Mouse (Mus musculus): ENCODE measurements around the gene Rcn3.

Rcn3 gene

DNA sequence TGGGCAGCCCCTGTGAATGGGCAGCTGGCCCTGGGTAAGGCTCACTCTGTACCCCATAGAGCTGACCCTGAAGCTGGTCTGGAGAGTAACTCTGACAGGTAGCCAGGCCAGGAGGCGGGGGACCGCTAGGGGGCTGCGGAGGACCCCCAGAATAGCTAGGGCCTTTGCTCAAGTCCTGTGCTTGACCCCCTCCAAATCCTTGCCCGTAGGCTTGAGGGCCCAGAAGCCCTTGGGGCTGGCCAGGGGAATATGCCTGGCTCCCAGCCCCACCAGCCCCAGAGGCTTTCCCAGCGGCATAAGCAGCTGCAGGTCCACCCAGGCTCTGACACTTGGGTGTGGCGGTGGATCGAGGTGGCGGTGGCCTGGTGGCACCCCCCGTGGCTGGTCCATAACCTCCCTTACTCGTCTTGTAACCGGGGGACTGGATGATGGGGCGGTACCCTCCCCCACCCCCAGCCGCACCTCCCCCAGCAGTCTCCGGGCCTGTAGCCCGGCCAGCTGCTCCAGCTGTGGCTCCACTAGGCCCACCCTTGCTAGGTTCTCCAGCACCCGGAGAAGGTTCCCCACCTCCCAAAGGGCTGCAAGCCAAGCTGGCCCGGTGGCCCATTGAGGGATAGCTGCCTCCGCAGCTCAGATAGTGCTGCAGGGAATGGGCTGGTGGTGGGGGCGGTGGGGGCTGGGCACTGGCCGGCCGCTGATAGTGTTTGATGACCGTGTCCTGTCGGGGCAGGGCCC lies 42.9 kb downstream of the Rcn3 start:
- in situ Hi-C loops (cut with MboI, MseI) = no loop called here

DNA sequence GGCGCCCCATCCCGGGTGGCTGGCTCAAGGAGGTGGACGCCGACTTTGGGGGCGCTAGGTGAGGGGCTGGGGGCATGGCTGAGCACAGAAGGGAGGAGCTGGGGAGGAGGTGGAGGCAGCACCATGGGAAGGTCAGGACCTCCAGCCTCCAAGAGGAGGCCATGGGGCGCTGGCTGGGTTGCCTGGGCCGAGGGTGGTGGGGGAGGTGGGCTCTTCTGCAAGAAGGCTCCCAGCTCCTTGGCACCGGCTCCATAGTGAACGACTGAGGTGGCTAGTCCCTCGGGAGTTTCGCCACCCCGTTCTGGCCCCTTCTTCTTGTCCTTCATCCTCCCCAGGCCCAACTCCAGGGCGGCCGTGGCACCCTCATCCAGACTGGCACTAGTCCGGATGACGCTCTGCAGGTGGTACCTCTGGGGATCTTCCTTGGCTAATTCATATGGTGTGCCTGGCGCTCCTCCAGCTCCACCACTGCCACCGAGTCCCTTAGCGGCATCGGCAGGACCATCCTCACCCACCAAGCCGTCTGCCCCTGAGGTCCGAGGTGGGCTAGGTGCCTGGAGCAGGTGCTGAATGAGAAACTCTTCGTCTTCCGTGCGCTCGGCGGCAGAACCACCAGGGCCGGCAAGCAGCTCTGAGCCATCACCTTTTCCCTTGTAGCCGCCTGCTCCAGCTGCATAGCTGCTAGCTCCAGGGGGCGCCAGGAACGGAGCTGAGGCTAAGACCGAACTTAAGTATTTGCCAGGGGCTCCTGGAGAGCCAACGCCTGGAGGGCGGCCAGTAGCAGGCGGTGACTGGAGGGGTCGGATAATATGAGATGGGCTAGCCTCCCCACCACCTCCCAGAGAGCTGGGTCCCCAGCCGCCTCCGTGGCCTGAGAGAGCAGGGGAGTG lies 43.8 kb downstream of the Rcn3 start:
- in situ Hi-C loops (cut with MboI, MseI) = no loop called here

DNA sequence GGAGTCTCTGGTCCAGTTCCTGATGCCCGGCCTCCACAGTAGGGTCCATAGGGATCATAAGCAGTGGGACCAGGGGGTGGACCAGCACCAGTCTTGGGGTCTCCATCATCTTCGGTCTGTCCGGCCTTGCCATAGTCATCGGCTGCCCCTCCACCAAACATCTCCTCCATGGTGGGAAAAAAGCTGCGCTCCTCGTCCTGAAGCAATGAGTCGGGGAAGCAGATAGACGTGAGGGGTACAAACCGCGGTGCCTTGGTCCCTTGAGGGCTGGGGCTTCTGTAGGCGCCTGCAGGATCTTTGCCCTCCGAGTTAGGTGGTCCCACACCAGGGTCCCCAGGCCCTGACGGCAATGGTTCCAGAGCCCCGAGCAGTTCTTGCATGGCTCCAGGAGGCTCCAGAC lies 44.5 kb downstream of the Rcn3 start:
- in situ Hi-C loops (cut with MboI, MseI) = no loop called here

DNA sequence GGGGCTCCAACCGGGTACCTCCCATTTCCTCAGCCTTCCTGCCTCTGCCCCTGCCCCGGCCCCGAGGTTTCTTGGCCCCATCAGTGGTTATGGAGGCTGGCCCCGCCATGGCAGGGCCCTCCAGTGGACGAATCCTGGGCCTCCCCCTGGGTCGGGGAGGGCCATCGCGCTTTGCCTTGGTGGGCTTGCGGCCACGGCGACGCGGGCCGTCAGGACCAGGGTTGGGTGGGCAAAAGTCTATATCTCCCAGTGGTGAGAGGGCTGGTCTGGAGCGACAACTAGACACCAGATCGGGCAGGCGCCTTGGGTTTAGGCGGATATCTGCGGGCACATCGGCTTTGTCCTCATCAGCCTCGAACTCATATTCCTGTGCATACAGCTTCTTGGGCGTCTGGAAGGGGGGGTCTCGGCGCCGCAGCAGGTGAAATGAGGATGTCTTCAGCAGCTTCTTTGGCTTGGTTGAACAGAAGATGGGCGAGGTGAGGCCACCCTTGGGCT lies 45.1 kb downstream of the Rcn3 start:
- in situ Hi-C loops (cut with MboI, MseI) = no loop called here

DNA sequence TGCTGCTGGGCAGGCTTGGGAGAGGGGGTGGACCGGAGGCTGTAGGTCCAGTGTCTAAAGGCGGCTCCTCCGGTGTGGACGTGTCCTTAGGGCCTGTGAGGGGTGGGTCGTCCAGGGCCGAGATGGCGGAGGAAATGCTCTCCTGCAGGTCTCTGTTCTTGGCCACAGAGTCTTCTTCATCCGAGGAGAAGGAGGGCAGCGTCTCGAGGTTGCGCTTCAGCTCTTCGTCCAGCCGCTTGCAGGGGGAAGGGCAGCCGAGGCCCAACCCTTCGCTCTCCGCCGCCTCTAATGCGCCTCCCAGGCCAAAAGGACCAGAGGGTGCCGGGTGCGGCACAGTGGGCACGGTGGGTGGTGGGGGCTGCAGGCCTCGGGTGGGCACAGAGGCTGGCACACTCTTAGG lies 46.3 kb downstream of the Rcn3 start:
- in situ Hi-C loops (cut with MboI, MseI) = no loop called here

DNA sequence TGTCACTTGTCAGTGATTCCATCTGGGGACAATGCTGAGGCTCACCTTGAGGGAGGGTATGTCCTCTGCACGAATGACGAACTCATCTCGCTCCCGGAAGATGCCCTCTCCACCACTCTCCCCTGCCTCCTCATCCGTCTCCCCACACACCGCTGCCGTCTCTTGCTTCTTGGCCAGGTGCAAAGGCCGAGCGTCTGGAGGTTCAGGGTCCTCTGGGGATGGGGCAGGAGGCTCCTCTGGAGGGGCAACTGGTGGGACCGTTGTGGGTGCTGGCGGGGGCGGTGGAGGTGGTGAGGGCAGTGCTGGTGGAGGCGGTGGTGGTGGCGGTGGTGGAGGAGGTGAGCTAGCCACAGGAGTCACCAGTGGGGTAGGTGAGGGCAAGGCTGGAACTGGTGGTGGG lies 48.7 kb downstream of the Rcn3 start:
- in situ Hi-C loops (cut with MboI, MseI) = no loop called here

DNA sequence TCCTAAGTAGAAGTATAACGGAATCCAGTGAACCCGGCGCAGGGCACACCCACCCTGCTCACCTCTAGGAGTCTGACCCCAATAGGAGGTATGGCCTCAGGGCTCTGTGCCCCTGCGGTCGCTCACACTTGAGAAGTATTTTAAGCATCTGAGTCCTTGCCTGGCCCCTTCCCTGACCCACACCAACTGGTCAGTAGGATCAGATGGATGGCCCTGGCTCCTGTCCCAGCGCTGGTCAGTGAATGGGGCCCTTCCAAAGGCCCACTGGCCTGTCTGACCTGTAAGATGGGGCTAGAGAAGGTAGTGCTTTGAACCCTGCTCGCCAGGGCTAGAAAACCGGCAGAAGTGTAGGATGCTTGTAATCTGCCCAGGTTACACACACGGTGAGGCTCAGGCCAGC lies 51.2 kb downstream of the Rcn3 start:
- in situ Hi-C loops (cut with MboI, MseI) = no loop called here

DNA sequence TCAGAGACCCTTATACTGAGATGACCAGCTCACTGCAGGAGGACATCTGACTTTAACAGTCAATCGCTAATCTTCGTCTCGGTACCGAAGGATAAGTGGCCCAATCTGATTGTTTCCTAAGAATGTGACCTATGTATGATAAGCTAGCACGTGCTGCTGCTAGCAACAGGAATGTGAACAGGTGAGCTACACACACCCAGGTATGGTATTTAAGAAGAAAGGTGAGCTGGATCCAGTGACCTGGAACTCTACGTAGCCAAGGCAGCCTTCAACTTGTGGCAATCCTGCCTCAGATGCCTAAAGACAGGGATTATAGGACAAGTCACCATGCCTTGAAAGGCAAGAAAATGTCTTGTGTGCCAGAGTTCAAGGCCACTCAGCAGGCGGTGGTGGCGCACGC lies 53.6 kb downstream of the Rcn3 start:
- in situ Hi-C loops (cut with MboI, MseI) = loop anchor here (5.0 kb wide), 1 partner anchor 34 kb away; no protein-coding TSS in a partner anchor

DNA sequence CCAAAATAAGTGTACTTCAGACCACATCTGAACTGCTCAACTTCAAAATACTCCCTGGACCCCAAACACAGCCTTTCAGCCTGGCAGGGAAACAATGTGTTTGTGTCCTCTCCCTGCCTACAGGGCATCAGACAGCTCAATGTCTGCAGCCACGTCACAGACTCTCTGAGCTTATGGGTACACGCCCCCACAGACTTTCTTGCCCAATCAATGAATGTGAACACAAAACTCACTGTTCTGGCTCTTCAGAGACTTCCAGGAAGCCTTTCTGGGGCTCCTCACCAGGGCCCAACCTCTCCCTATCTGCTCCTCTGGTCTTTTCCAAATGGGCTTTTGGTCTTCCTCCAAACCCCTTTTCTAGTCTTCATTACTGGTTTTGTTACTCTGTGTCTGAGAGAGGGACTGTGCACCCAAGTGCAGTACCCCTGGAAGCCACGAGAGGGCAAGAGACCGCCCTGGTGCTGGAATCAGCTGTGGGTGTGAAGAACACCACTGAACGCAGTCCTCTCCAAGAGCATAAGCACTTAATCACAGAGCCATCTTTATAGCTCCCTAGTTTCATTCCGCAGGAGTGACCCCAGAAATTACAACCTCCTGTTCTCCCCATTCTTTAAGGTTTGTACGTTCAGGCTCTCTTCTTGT lies 54.2 kb downstream of the Rcn3 start:
- in situ Hi-C loops (cut with MboI, MseI) = loop anchor here (5.0 kb wide), 1 partner anchor 34 kb away; no protein-coding TSS in a partner anchor

DNA sequence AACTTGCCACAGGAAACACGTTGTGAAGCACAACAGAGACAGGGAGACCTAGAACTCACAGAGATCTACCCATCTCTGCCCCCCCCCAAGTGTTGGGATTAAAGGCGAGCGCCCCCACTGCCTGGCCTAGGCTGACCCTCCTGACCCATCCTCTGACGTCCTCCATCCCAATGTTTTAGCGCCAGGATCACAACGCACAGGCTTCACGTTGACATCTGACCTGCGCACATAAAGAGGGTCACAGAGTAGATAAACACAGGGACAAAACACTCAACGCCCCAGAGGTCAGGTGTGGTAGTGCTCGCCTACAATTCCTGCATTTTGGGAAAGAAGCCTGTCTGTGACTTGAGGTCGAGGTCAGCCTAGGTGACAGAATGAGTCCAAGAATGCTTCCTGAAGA lies 55.3 kb downstream of the Rcn3 start:
- in situ Hi-C loops (cut with MboI, MseI) = loop anchor here (5.0 kb wide), 1 partner anchor 36 kb away; no protein-coding TSS in a partner anchor

DNA sequence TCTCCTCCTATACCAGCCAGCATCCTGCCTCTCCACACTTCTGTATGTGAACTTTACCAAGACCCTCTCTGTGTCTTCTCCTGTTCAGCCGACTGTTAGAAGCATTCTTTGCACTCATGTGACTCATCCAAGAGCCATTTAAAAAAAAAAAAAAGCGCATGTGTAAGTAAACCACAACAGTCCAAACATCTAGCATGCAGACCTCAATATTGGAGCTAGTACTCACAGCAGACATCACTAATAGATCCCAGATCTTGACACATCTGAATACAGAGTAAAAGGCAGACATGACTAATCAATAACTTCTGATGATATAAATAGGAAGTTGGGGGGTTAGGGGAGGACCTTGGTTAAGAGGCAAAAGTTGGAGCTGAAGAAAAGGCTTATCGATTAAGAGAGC lies 56.4 kb downstream of the Rcn3 start:
- in situ Hi-C loops (cut with MboI, MseI) = loop anchor here (5.0 kb wide), 1 partner anchor 37 kb away; no protein-coding TSS in a partner anchor

DNA sequence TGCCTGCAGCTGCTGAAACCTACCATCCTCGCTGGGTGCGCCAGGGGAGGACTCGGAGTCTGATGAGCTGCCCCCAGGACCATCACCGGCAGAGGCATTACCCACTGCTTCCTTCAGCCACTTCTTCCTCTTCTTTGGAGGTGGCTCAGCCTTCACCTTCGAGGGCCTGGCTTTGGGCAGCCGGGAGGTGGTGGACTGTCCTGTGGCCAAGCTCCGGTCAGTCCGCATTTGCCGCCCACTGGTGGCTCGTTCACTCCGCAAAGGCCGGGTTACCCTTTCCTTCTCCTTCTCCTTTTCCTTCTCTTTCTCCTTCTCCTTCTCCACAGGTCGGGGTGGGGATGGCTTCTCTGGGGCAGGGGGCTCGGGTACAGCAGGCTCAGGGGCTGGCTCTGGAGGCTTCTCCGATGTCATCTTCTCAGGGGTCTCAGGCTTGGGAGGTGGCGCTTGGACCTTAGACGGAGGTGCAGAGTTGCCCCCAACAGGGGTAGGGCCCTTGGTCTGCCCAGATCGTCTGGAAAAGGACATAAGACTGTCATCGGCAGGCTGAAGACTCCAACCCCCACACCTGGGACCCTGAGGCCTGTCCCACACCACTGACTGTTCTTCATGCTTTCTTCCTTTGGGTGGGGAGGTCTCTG lies 58.2 kb downstream of the Rcn3 start:
- in situ Hi-C loops (cut with MboI, MseI) = no loop called here

All from regulatory T cell (primary cell).